Mouse (Mus musculus) spleen, postnatal 14 days (tissue): ENCODE results near the gene Ngp.
"Not testable (repeated sequence)": the region's sequence is repeated elsewhere in the genome, so short reads cannot be mapped to it uniquely, and the experiment has no call there.

Experiments used
- DNase-seq, 2 experiments: peaks; one replicate each; pipeline ENCODE4 v3.0.0; 2021 to 2022; ENCODE audit warnings: low spot score in 2 of 2

The Ngp gene

DNA sequence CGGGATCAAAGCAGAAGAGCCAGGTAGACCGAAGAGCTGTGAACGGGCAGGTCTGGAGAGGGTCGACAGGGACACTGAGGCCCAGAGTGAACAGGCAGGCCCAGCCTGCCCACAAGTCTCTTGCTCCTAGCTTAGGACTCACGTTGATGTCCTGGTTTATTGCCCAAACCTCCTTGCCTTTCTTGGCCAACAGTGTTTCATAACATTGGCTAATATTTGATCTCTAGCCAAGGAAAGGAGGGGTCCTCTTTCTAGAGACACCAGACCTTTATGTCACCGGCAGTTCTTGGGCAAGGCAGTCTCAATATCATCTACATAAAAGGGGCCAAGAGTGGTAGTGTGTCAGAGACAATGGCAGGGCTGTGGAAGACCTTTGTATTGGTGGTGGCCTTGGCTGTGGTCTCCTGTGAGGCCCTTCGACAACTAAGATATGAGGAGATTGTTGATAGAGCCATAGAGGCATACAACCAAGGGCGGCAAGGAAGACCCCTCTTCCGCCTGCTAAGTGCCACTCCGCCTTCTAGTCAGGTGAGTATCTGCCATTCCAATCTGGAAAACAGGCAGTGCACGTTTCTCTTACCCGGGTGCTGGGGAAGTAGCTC lies at the start of gene Ngp:
TSS of gene Ngp (plus strand) at position 237 of the 602 bp plus-strand sequence.
- DNase-seq: no peak

GRCm38 (mm10) chr9:110369860-110370259 lies 49.7 kb upstream of the Ngp start:
- no peak for DNase-seq

- no peak for DNase-seq
Observed at GRCm38 (mm10) chr9:110373871-110374270, 45.7 kb upstream of the Ngp start.

DNA sequence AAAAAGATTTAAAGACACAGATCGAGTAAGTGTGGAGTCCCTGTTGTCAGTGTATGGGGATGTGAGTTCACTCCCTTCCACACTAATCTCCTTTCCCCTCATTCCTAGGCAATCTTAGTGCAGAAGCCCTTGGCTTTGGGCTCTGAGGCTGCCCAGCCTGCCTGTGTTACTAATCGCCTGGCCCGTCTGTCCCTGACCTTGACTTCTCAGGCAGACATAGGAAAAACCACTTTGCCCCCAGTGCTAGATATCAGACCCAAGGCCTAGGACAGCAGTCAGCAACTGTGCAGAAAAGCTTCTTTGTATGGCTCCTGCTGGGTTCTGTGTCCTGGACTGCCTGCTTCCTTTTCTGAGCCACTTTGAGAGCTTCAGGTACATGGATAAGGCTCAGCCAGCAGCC lies 43.9 kb upstream of the Ngp start:
- no peak for DNase-seq

DNA sequence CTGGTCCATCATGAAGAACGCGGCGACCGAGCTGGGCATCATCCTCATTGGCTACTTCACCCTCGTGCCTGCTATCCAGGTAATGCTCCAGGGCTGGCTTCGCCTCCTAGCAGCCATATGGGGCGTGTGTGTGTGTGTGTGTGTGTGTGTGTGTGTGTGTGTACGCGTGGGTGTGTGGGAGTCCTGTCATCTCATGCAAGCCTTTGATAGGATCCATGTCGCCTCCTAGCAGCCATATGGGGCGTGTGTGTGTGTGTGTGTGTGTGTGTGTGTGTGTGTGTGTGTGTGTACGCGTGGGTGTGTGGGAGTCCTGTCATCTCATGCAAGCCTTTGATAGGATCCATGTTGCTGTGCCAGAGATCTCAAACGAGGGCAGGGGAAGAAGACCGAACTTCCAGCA lies 41.9 kb upstream of the Ngp start:
- DNase-seq: not testable (repeated sequence)

- no peak for DNase-seq
Observed at GRCm38 (mm10) chr9:110379361-110379760, 40.2 kb upstream of the Ngp start.

GRCm38 (mm10) chr9:110380662-110381061 lies 38.9 kb upstream of the Ngp start:
- no peak for DNase-seq

- DNase-seq: no peak
Observed at GRCm38 (mm10) chr9:110381292-110381691, 38.3 kb upstream of the Ngp start.

DNA sequence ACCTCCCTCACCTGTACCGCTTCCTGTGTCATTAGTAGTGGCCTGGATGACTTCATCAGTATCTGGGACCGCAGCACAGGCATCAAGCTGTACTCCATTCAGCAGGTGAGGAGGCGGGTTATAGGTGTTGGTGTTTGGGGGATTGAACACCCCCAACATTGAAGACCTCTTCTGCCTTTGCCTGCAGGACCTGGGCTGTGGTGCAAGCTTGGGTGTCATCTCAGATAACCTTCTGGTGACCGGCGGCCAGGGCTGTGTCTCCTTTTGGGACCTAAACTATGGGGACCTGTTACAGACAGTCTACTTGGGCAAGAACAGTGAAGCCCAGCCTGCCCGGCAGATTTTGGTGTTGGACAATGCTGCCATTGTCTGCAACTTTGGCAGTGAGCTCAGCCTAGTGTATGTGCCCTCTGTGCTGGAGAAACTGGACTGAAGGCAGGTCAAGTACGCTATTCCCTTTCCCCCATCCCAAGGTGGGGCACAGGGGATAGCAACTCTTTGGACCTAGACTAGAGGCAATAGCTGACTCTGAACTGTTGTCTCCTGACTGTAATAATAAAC lies 35.1 kb upstream of the Ngp start:
- DNase-seq: no peak

GRCm38 (mm10) chr9:110388011-110388410 lies 31.5 kb upstream of the Ngp start:
- no peak for DNase-seq

GRCm38 (mm10) chr9:110390843-110391242 lies 28.7 kb upstream of the Ngp start:
- DNase-seq: no peak

DNA sequence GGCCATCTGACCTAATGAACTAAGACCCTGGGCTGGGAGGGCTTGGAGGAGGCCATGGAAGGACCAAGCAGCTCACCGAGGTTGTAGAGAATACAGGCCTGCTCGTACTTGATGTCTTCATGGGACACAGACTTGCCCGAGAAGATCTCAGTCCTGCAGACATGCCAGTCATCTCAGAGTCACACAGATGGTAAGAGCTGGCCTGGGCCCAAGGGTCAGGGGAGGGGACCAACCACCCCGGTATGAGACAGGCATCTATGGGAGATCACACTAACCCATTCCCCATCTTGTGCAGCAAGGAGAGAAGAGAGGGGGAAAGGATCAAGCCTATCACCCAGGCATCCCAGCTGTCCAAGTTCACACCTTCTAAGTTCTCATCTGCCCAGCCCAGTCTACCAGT lies 26.3 kb upstream of the Ngp start:
- no peak for DNase-seq

GRCm38 (mm10) chr9:110400650-110401049 lies 18.9 kb upstream of the Ngp start:
- no peak for DNase-seq

- DNase-seq: no peak
Observed at GRCm38 (mm10) chr9:110402731-110403130, 16.8 kb upstream of the Ngp start.

DNA sequence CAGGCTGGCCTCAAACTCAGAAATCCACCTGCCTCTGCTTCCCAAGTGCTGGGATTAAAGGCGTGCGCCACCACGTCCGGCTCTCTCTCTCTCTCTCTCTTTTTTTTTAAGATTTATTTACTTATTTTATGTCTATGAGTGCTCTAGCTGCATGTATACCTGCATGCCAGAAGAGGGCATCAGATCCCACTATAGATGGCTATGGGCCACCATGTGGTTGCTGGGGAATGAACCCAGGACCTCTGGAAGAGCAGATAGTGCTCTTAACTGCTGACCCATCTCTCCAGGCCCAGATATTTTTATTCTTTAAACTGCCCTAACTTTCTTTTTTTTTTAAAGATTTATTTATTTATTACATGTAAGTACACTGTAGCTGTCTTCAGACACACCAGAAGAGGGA lies 16.3 kb upstream of the Ngp start:
- DNase-seq: not testable (repeated sequence)

DNA sequence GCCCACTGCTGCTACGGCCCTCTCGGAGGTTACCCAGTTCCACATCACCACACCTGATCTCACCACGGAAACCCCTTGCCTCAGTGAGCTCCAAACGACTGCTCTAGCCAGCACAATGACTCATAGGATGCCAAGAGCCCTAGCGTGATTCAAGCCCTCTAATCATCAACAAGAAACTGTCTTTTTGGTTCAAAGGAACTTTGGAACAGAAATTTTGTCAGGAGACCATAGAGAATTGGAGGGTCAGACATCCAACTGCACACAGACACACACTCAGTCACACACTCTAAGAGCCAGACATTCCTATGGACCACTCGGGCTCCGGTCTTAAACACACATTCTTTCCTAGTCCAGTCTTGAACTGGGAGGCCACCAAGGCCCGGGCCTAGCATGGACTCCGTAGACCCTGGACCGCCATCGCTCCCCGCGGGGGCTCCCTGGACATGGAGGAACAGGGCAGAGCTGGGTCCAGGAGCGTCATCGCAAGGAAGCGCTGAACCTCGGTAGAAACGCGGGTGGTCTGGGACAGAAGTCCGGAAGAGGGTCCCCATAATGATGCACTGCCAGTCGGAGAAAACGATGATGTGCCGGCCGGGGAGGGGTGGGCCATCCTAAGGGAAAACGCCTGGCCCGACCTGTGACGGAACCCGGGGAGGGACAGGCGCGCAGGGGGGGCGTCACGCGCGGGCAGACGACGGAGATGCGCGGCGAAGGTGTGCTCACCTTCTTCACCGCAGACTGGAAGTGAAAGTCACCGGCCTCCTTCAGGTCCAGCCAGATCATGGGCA lies 12.0 kb upstream of the Ngp start:
- DNase-seq: no peak

DNA sequence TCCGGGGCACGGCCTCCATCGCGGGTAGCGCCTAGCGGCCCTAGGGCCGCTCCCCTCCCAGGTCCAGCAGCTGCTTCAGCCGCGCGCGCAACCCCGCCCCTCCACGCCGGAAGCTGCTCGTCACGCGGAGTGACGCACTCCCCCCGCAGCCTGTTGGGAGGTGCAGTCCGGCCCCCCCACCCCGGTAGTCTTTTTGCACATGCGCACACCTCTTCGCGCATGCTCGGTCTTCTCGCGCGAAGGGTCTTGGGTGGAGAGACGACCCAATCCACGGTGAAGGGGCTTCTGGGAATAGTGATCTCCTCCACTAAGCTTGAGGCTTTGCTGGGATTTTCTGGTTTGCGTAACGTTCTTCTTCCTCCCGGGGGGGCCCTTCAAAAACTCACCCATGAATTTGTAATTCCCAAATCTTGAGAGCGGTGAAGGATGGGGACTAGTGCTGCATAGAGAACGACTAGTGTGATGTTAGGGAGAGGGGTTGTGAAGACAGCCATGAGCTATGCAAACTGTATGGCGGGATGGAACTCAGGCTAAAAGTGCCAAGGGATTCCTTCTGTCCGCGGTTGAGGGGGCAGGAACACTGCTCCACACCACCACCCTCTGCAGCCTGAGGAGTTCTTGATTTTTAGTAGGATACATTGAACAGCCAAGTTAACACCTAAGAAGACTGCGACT lies 11.3 kb upstream of the Ngp start, which contains the start of gene Ptpn23:
TSS of gene Ptpn23 (minus strand) at position 115 of the 675 bp plus-strand sequence.
- DNase-seq: peak; percentile 82 to 89

DNA sequence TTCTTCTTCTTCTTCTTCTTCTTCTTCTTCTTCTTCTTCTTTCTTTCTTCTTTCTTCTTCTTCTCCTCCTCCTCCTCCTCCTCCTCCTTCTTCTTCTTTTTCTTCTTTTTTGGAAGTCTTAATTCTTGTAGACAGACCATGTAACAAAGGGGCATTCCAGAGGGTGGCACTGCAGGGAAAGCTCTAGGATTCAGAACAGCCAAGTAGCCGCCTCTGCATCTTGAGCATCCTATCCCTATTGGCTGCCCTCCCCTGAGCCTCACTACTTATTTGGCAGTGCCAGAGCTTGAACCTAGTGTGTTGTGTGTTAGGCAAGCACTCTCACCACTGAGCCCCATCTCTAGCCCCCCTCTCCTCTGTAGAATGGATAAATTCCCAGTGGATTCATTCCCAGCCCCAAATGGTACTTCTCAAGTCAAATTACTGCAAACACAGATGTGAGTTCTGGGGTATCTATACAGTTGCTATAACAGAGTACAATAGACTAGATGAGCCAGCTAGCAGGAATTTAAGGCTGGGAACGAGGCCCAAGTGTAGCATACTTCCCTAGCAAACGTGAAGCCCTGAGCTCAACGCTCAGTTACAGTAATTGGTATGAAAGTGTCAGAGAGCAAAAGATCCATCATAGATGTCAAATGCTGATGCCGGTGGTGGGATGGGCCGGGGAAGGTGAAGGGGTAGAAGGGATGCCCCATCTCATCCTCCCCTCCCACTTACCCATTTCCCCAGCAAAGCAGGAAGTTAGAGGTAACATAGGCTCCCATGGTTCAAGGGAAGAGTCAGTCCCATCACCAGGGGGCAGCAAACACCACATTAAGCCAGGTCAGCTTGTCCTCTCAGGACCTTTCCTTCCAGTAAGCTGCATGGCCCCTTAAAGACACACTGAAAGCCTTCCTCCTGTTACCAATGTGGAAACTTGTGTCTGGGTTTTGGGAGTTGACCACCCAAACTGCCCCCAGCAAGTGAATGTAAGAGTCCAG lies 8.3 kb upstream of the Ngp start:
- peak; percentile 64 to 79 for DNase-seq

- DNase-seq: no peak
Observed at GRCm38 (mm10) chr9:110412926-110413325, 6.6 kb upstream of the Ngp start.

DNA sequence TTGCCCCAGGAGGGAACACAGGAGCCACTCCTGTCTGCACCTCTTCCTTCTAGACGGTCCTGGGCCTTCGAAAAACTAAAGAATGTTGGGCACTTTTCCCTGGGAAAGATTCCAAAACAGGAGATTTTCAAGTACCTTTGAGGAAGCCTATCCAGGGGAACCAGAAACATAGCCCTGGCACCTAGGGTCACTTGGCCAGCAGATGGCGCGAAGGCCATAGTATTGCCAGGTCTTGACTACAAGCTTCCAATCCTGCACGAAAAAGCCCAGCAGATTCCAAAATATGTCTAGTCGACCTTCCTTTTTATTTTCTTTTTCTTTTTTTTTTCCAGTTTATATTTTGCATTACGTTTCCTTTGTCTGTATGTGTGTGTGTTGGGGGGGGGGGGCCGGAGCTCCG lies 5.8 kb upstream of the Ngp start:
- peak in 1 of 2 experiments; percentile 17 for DNase-seq

DNA sequence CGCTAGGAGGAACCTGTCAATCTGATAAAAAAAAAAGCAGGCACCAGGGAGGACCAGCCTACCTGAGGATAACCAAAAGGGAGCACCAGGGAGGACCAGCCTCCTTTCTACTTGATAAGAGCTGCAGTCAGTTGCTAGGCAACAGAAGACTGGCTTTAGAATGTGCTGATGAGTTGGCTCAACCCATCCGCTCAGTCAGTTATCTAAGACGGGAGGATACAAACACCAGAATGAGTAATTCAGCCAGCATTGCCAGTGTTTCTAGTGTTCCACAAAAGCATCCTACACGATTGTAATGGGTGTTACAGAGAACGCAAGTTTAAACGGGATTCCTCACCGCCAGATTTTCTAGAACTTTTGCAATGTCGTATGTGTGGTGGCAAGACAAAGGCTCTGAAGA lies 11.7 kb downstream of the Ngp start:
- DNase-seq: no peak
